Comparison of ENCODE assay signal across 1 mouse cellular context in the genomic region with DNA sequence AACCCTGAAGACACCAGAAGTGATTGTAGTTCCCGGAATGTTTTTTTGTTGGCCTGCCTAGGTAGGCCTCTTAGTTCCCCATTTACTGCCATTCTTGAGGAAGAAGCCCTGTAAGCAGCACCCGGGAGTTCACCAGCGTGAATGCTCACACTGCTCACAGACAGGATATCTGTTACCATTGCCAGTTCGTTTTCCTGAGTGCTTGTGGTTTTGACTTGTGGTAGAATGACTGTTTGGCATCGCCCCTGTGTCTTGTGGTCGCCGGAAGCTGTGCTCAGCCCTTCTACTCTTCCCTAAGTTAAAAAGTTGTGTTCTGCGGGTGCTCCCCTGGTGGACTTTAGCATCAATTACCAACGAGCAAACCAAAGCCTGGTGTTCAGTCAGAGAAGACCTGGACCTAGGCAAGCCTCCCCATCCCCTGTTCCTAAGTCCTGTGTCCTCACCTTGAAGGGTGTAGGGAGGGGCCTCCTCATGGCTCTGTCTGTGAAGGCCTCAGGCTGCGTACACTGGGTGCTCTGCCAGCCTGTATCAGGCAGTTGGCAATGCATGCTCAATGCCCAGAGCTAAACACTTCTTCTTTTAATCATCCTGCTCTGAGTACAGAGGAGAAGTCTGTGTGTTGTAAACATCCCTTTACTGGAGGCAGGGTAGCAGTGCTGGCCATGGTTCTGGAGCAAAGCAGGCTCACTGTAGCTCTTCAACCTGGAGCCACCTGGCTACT.
TF ChIP-seq lines count a peak whose summit lies in the region.

No protein-coding gene starts in this region.

TF ChIP-seq in MEL, 35 proteins besides CTCF, POLR2A, EP300 and RAD21 (continued from another document):
- TF ChIP-seq E2F4 (IDR thresholded peaks at IDR 0.05; ENCODE audit: borderline replicate concordance, low read depth, low read length) (no peak), SIN3A (IDR thresholded peaks at IDR 0.05; ENCODE audit: low read length) (peak; percentile 43), MEF2A (IDR thresholded peaks at IDR 0.05; ENCODE audit: extremely low read depth, insufficient replicate concordance, low read depth, low read length, poor library complexity, severe bottlenecking) (no peak), MAZ (IDR thresholded peaks at IDR 0.05; ENCODE audit: low read depth, low read length) (no peak), ZNF384 (IDR thresholded peaks at IDR 0.05; ENCODE audit: low read depth, low read length) (peak; percentile 61), GABPA (IDR thresholded peaks at IDR 0.05; ENCODE audit: low read depth, low read length) (no peak), POLR2AphosphoS5 (IDR thresholded peaks at IDR 0.05; ENCODE audit: borderline replicate concordance, low read depth, low read length) (no peak), MAX (IDR thresholded peaks at IDR 0.05; ENCODE audit: low read length) (0 out of 2 replicates have a peak, but pooled peaks have one; percentile 21), GATA1 (IDR thresholded peaks at IDR 0.05; ENCODE audit: low read depth, low read length) (peak; percentile 18; the same call in 1 of the 2 replicates), MYC (IDR thresholded peaks at IDR 0.05; ENCODE audit: low read depth, low read length) (peak; percentile 59; the same call in 1 of the 2 replicates), TAL1 (IDR thresholded peaks at IDR 0.05; ENCODE audit: low read length) (no peak), CHD2 (IDR thresholded peaks at IDR 0.05; ENCODE audit: low read length) (no peak), KAT2A (conservative IDR thresholded peaks at IDR 0.05; ENCODE audit: low read depth, low read length) (no peak), RCOR1 (IDR thresholded peaks at IDR 0.05; ENCODE audit: low read depth, low read length) (peak; percentile 40)
